Mouse (Mus musculus): ENCODE measurements at regions not wholly inside any gene's neighbourhood (a gene's known extent, or its start where the extent isn't known, plus 50 kb on each side); places are given as distances from the start of the nearest gene placed in this dataset.
A peak's percentile ranks its signal among the peaks of the same experiment; 100 is the strongest.

DNA sequence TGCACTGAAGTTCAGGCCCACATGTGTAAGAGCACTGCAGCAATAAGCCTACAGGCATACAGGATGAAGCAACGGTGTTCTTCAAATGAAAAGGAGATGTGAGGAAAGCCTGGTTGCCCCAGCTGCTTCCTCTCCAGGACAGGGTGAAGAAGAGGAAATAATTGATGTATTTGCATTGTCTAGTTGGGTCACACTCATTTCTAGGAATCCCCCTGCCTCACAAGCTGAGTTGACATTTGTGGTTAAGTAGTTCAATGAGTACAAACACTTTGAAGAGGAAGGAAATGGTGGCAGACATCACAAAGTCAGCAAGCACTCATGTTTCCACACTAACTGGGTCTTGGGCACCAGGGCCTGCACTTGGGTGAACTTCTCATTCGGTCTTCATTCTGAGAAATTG, 126.2 kb upstream of the Agr3 start:
- WGBS, result 77% methylated on average over 2 of the region's 2 CpGs

DNA sequence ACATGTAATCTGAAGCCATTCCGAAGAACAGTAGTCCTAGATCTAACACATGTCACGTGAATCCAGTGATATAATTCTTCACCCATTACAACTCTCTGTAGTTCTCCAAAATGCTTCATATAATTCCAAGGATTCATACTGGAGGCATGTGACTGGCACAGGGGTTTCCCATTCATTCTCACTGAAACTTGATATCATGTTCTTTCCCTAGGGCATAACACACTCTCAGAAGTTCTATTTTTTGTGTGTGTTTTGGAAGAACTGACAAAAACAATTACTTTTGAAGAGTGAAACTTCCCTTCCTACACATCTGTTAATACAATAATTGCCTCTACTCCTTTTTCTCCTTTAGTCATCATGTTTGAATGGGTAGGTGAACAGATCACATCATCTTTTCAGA, 150.0 kb upstream of the Agr3 start:
- 85% methylated on average over 2 of the region's 2 CpGs for WGBS
- H3K4me1 ChIP-seq (ENCODE audit: insufficient read depth, low read length), result no peaks in the 10 kb centered on the region; the same call in 1 of the 2 replicates
- no peak overlapping the region for H3K27ac ChIP-seq (ENCODE audit: low read length)
- ATAC-seq (ENCODE audit: low FRiP score, low TSS enrichment), result no peak
- no peaks in the 10 kb centered on the region for H3K27me3 ChIP-seq (ENCODE audit: insufficient read depth, low read length)
- H3K4me3 ChIP-seq (ENCODE audit: low read length), result no peak overlapping the region
- H3K36me3 ChIP-seq (ENCODE audit: insufficient read depth, low read length), result no peaks in the 10 kb centered on the region
- no peaks in the 10 kb centered on the region for H3K9me3 ChIP-seq (ENCODE audit: low read length)
- no peak overlapping the region for H3K9ac ChIP-seq (replicated peaks; ENCODE audit: low read length)
- H3K4me2 ChIP-seq (replicated peaks; ENCODE audit: low read depth, low read length), result no peak overlapping the region

More for the DNA sequence above, 126.2 kb upstream of the Agr3 start:
- no peaks in the 10 kb centered on the region for H3K4me1 ChIP-seq (ENCODE audit: insufficient read depth, low read length)
- no peak overlapping the region for H3K9ac ChIP-seq (replicated peaks; ENCODE audit: low read length)
- no peaks in the 10 kb centered on the region for H3K9me3 ChIP-seq (ENCODE audit: low read length)
- no peak for ATAC-seq (ENCODE audit: low FRiP score, low TSS enrichment)
- H3K27ac ChIP-seq (ENCODE audit: low read length), result no peak overlapping the region
- H3K4me3 ChIP-seq (ENCODE audit: low read length), result no peak overlapping the region
- no peaks in the 10 kb centered on the region for H3K27me3 ChIP-seq (ENCODE audit: insufficient read depth, low read length)
- no peak overlapping the region for H3K4me2 ChIP-seq (replicated peaks; ENCODE audit: low read depth, low read length)
- no peaks in the 10 kb centered on the region for H3K36me3 ChIP-seq (ENCODE audit: insufficient read depth, low read length)

DNA sequence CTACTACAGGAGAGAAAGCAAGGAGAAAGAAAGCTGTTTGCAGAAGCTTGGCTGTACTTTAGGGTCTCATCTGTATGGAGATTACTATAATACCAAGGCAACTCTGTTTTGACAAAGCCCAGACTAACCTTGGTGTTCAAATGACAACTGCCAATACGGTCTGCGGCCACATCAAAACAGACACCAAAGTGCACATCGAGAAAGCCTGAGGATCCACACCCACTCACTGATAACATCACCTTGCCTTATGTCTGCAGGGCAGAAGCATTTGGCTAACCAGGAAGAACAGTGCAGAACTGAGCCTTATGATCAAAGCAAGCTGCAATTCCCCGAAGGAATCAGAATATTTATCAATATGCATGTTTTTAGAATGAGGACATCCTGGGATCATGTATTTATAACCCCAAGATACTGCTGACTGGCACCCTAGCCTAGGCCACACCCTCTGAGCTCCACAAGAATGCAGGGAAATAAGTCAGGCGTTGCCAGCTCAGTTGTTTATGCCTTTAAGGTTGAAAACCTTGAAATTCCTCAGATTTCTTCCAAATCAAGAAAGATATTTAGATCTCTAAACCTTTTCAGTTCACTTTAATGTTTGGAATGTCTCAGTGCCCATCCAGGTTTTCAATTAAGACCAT, 154.9 kb upstream of the Agr3 start:
- Histone ChIP-seq H3K4me1 (ENCODE audit: insufficient read depth, low read length) (no peaks in the 10 kb centered on the region; the same call in 1 of the 2 replicates), H3K4me3 (ENCODE audit: low read length) (no peak overlapping the region)

DNA sequence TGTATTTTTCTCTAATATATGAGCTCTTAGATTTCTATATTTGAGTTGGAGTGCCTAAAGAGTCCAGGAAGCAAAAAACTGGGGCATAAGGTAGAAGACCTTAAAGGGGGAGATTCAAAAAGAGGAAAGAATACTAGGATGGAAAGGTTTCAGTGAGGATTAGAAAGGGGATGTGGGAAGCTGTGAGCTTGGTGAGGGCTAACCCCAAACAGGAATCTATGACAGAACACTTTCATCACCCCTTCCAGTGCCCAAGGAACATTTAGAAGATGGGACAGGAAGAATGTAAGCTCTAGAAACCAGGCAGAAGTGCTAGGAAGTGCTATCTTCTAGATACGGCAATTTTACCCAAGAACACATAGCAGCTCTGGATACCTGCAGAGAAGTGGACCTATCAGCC, 166.5 kb upstream of the Agr3 start:
- no peak for ATAC-seq (ENCODE audit: low FRiP score, low TSS enrichment)
- Histone ChIP-seq H3K4me3 (ENCODE audit: low read length) (no peak overlapping the region), H3K4me2 (replicated peaks; ENCODE audit: low read depth, low read length) (no peak overlapping the region), H3K27me3 (ENCODE audit: insufficient read depth, low read length) (no peaks in the 10 kb centered on the region), H3K27ac (ENCODE audit: low read length) (no peak overlapping the region), H3K9me3 (ENCODE audit: low read length) (no peaks in the 10 kb centered on the region; the same call in 1 of the 2 replicates), H3K36me3 (ENCODE audit: insufficient read depth, low read length) (no peaks in the 10 kb centered on the region), H3K9ac (replicated peaks; ENCODE audit: low read length) (no peak overlapping the region), H3K4me1 (ENCODE audit: insufficient read depth, low read length) (no peaks in the 10 kb centered on the region)
- 89% methylated on average over 1 of the region's 1 CpGs for WGBS

More for the DNA sequence above, 154.9 kb upstream of the Agr3 start:
- no peaks in the 10 kb centered on the region for H3K27me3 ChIP-seq (ENCODE audit: insufficient read depth, low read length)
- no peak overlapping the region for H3K4me2 ChIP-seq (replicated peaks; ENCODE audit: low read depth, low read length)
- WGBS, result 60% methylated on average over 5 of the region's 5 CpGs
- H3K9me3 ChIP-seq (ENCODE audit: low read length), result no peaks in the 10 kb centered on the region
- no peak for ATAC-seq (ENCODE audit: low FRiP score, low TSS enrichment)
- H3K36me3 ChIP-seq (ENCODE audit: insufficient read depth, low read length), result no peaks in the 10 kb centered on the region
- H3K27ac ChIP-seq (ENCODE audit: low read length), result no peak overlapping the region
- H3K9ac ChIP-seq (replicated peaks; ENCODE audit: low read length), result no peak overlapping the region

DNA sequence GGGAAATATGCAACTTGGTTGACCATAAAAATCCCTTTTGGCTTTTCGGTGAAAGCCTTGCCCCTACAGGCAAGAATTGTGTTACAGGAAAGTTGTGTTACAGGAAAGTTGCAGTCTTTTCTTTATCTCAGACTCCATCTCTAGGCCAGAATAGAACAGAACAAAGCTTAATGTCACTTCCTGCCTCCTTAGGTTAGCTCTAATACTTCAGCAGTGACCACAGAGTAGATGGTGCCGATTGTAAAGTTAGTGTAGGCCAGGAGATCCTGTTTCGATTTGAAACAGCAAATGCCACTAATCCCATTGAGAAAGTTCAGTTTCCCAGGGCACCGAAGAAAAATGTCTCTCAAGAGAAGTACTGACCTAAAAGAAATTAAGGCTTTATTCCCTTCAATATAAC, 170.3 kb upstream of the Agr3 start:
- Histone ChIP-seq H3K4me1 (ENCODE audit: insufficient read depth, low read length) (no peaks in the 10 kb centered on the region), H3K36me3 (ENCODE audit: insufficient read depth, low read length) (no peaks in the 10 kb centered on the region), H3K4me3 (ENCODE audit: low read length) (no peak overlapping the region), H3K9me3 (ENCODE audit: low read length) (no peaks in the 10 kb centered on the region; the same call in 1 of the 2 replicates), H3K27ac (ENCODE audit: low read length) (no peak overlapping the region), H3K27me3 (ENCODE audit: insufficient read depth, low read length) (no peaks in the 10 kb centered on the region), H3K9ac (replicated peaks; ENCODE audit: low read length) (no peak overlapping the region), H3K4me2 (replicated peaks; ENCODE audit: low read depth, low read length) (no peak overlapping the region)
- no peak for ATAC-seq (ENCODE audit: low FRiP score, low TSS enrichment)
- WGBS, result 76% methylated on average over 4 of the region's 4 CpGs

DNA sequence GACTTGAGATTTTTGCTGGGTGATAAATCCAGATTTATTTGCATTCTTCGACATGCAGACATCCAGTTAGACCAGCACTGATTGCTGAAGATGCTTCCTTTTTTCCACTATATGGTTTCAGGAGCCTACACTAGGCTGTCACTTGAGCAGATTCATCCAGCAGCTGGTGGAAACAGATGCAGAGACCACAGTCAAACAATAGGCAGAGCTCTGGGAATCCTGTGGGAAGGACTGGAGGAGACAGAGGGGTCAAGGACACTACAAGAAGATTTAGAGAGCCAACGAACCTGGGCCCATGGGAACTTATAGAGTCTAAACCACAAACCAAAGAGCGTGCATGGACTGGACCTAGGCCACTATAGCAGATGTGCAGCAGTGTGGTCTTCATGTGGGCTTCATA, 177.4 kb upstream of the Agr3 start:
- Histone ChIP-seq H3K4me3 (ENCODE audit: low read length) (no peak overlapping the region), H3K27ac (ENCODE audit: low read length) (no peak overlapping the region), H3K4me2 (replicated peaks; ENCODE audit: low read depth, low read length) (no peak overlapping the region), H3K4me1 (ENCODE audit: insufficient read depth, low read length) (no peaks in the 10 kb centered on the region), H3K27me3 (ENCODE audit: insufficient read depth, low read length) (no peaks in the 10 kb centered on the region), H3K36me3 (ENCODE audit: insufficient read depth, low read length) (no peaks in the 10 kb centered on the region), H3K9ac (replicated peaks; ENCODE audit: low read length) (no peak overlapping the region), H3K9me3 (ENCODE audit: low read length) (0 out of 2 replicates have a peak, but pooled peaks cover 3% of the 10 kb centered on the region)
- 56% methylated on average over 3 of the region's 3 CpGs for WGBS
- ATAC-seq (ENCODE audit: low FRiP score, low TSS enrichment), result no peak

DNA sequence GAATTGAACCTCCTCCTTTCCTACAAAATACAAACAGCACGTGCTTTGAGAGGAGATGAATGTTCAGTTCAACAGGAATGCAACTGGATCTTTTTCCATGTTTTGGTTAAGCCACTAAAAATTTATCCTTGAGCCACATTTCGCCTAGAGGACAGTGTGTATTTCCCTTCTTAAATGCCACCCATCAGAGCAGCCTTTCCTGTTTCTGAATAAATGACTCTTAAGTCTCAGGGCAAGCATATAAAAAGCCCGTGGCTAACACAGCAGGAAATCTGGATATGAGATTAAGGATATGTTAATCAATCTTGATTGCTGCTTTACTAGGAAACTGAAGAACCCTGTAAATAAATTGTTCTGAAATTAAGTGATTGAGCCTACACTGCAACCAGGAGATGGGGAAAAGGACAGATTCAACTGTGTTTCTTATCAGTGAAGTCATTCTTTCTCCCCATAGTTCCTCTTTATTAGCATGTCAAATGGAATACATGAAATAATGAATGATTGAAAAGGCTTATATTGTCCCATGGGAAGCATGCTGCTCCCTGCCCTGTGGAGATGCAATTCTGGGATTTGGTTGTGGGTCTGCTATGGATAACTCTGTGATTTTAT, 178.6 kb upstream of the Agr3 start:
- WGBS, result 31% methylated on average over 3 of the region's 3 CpGs
- Histone ChIP-seq H3K4me1 (ENCODE audit: insufficient read depth, low read length) (no peaks in the 10 kb centered on the region), H3K4me3 (ENCODE audit: low read length) (no peak overlapping the region), H3K27ac (ENCODE audit: low read length) (peak overlapping the region; percentile 15; the same call in 1 of the 2 replicates), H3K9ac (replicated peaks; ENCODE audit: low read length) (no peak overlapping the region), H3K4me2 (replicated peaks; ENCODE audit: low read depth, low read length) (no peak overlapping the region), H3K27me3 (ENCODE audit: insufficient read depth, low read length) (no peaks in the 10 kb centered on the region), H3K9me3 (ENCODE audit: low read length) (0 out of 2 replicates have a peak, but pooled peaks cover 3% of the 10 kb centered on the region), H3K36me3 (ENCODE audit: insufficient read depth, low read length) (no peaks in the 10 kb centered on the region)
- ATAC-seq (ENCODE audit: low FRiP score, low TSS enrichment), result no peak

DNA sequence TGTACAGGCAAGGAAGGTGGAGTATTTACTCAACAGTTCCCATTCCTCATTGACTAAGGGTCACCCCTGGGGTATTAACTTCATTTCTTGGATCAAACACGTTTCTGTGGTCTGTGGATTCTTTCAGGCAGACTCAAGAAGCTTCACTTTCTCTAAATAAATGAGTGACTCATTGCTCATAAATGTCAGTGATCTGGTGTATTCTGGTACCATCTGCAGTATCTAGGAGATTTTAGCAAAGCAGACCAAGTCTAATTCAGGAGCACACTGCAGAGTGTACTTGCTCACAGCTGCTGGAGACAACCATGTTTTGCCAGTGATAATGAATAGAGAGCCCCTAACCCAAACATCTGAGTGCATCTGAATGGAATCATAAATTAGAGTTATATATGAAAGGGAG, 182.7 kb upstream of the Agr3 start:
- Histone ChIP-seq H3K27ac (ENCODE audit: low read length) (no peak overlapping the region), H3K9me3 (ENCODE audit: low read length) (peaks cover 2% of the 10 kb centered on the region; the same call in 1 of the 2 replicates), H3K4me2 (replicated peaks; ENCODE audit: low read depth, low read length) (no peak overlapping the region), H3K36me3 (ENCODE audit: insufficient read depth, low read length) (no peaks in the 10 kb centered on the region), H3K4me3 (ENCODE audit: low read length) (no peak overlapping the region), H3K4me1 (ENCODE audit: insufficient read depth, low read length) (no peaks in the 10 kb centered on the region), H3K27me3 (ENCODE audit: insufficient read depth, low read length) (no peaks in the 10 kb centered on the region), H3K9ac (replicated peaks; ENCODE audit: low read length) (no peak overlapping the region)
- 53% methylated on average over 1 of the region's 1 CpGs for WGBS
- no peak for ATAC-seq (ENCODE audit: low FRiP score, low TSS enrichment)

DNA sequence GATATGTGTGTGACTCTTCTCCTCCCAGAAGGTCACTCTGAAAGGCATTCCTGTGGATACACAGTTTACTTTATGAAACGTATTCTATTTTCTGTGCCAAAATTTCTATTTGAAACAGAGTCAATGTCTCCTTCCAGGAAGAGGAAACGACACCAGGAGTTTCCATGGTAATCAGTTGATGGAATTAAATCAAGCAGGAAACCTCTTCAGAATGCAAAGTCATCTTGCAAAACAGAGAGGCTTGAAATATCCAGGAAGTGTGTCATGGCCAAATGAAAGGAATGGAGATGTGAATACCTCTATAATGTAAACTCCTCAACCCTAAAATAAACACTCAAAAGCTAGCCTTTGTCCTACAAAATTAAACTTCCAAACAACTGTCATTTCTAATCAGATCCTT, 189.0 kb upstream of the Agr3 start:
- Histone ChIP-seq H3K27me3 (ENCODE audit: insufficient read depth, low read length) (no peaks in the 10 kb centered on the region), H3K9ac (replicated peaks; ENCODE audit: low read length) (no peak overlapping the region), H3K4me3 (ENCODE audit: low read length) (no peak overlapping the region), H3K27ac (ENCODE audit: low read length) (no peak overlapping the region), H3K4me1 (ENCODE audit: insufficient read depth, low read length) (no peaks in the 10 kb centered on the region), H3K36me3 (ENCODE audit: insufficient read depth, low read length) (no peaks in the 10 kb centered on the region), H3K4me2 (replicated peaks; ENCODE audit: low read depth, low read length) (no peak overlapping the region), H3K9me3 (ENCODE audit: low read length) (peaks cover 2% of the 10 kb centered on the region; the same call in 1 of the 2 replicates)
- ATAC-seq (ENCODE audit: low FRiP score, low TSS enrichment), result no peak
- 54% methylated on average over 2 of the region's 2 CpGs for WGBS

DNA sequence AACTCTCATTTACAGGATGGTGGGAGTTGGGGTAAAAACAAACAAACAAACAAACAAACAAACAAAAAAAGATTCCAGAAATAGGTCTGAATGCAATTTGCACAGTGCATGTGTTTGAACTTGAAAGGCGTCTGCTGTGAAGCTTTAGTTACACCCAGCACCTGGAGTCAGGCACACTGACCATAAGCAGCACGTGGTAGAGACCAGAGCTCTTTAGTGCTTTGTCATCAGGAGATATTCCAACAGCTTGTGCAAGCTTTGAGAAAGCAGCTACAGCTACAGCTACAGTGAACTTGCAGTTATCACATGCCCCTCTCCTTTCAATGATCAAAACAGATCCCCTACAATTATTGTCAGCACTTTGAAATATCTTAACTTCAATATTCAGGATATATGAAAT, 190.4 kb upstream of the Agr3 start:
- Histone ChIP-seq H3K36me3 (ENCODE audit: insufficient read depth, low read length) (no peaks in the 10 kb centered on the region), H3K4me3 (ENCODE audit: low read length) (no peak overlapping the region), H3K27me3 (ENCODE audit: insufficient read depth, low read length) (no peaks in the 10 kb centered on the region), H3K9ac (replicated peaks; ENCODE audit: low read length) (no peak overlapping the region), H3K4me2 (replicated peaks; ENCODE audit: low read depth, low read length) (no peak overlapping the region), H3K9me3 (ENCODE audit: low read length) (peaks cover 2% of the 10 kb centered on the region; the same call in 1 of the 2 replicates), H3K27ac (ENCODE audit: low read length) (no peak overlapping the region), H3K4me1 (ENCODE audit: insufficient read depth, low read length) (no peaks in the 10 kb centered on the region)
- 73% methylated on average over 2 of the region's 2 CpGs for WGBS
- no peak for ATAC-seq (ENCODE audit: low FRiP score, low TSS enrichment)
